Mouse (Mus musculus): Measurements from ENCODE around the gene Matk. TPM values are rescaled to one million over a fixed set of nuclear protein-coding genes. Genes with fewer than 3 reads are reported as not detected.

The Matk gene
- polyA plus RNA-seq, 1 experiment from 2014 or later: 2.2 TPM

DNA sequence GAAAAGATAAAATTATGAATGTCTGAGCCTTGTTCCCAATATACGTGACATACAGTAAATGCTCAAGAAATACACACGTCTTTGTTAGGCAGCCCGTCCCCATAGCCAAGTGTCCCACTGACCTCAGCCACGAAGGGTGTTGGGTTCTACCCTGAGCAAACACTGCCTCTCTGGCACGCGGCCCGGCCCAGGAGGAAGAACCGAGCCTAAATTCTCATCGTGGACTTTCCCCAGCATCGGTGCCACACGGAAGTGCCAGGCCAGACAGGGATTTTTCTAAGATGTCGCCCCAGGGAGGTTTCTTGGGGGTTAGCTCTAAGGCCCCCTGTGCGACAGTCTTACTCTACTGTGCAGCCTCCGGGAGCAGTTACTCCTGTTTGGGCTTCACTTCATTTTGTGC, 37.1 kb downstream of the Matk start:
- Histone ChIP-seq H3K9me3 (replicated peaks) (no peaks in the 10 kb centered on the region), H3K4me2 (no peak overlapping the region), H3K27me3 (replicated peaks) (peaks cover 44% of the 10 kb centered on the region), H3K9ac (no peak overlapping the region), H3K36me3 (peaks cover 4% of the 10 kb centered on the region; the same call in 1 of the 2 replicates), H3K27ac (no peak overlapping the region), H3K4me3 (no peak overlapping the region), H3K4me1 (peaks cover 82% of the 10 kb centered on the region)
- ATAC-seq: no peak
- WGBS (ENCODE audit: insufficient replicate concordance): 60% methylated on average over 14 of the region's 14 CpGs

DNA sequence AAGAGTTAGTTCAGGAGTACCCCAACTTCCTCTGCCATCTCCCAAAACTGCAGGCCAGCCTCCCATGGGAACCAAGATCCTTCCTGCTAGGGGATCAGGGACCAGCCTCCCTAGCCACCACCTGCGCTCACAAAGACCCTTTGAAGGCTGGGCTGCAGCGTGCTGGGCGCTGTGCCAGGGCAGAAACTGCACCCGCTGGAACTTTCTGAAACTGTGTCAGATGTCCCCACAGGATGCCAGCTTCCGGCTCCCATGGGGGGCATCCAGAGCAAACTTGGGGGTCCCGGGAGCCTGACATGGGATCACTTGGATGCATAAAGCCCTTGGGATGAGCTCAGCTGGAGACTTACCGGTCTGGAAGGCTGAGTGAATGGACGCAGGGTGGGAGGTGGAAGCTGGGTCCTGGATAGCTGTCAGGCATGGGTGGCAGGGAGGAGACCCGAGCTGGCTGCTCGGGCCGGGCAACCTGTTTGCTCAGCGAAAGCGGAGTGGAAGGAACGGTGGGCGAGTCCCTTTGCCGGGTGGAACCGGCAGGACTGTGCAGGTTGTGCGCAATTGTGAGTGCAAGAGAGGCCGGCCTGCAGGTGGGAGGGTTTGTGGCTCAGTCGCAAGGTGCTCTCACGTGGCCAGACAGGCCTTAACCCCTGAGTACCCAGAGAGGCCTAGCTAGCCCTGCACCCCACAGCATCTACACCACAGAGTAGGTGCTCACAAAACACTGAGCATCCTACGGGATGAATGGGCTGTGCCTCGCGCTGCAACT, 38.1 kb downstream of the Matk start:
- Histone ChIP-seq H3K9ac (no peak overlapping the region), H3K9me3 (replicated peaks) (no peaks in the 10 kb centered on the region), H3K4me1 (peaks cover 83% of the 10 kb centered on the region), H3K27ac (no peak overlapping the region), H3K4me3 (no peak overlapping the region), H3K27me3 (replicated peaks) (peaks cover 34% of the 10 kb centered on the region), H3K36me3 (peaks cover 15% of the 10 kb centered on the region; the same call in 1 of the 2 replicates), H3K4me2 (0 out of 2 replicates have a peak overlapping the region, but pooled peaks have one; percentile 10)
- 42% methylated on average over 24 of the region's 24 CpGs for WGBS (ENCODE audit: insufficient replicate concordance)
- ATAC-seq: no peak

- Histone ChIP-seq H3K4me2 (peak within 1 kb of the TSS; percentile 33), H3K4me3 (no peak within 1 kb of the TSS; the same call in none of the 2 replicates), H3K4me1 (peaks cover 83% of the 10 kb centered on the region), H3K36me3 (peaks cover 22% of the 10 kb centered on the region; the same call in 1 of the 2 replicates), H3K27ac (0 out of 2 replicates have a peak within 1 kb of the TSS, but pooled peaks have one; percentile 25), H3K9me3 (replicated peaks) (no peaks in the 10 kb centered on the region), H3K27me3 (replicated peaks) (peaks cover 29% of the 10 kb centered on the region), H3K9ac (no peak within 1 kb of the TSS)
- ATAC-seq: no peak
- 48% methylated on average over 9 of the region's 9 CpGs for WGBS (ENCODE audit: insufficient replicate concordance)
These were observed 38.9 kb downstream of the Matk start, which contains the start of gene Tjp3 for GRCm38 (mm10) chr10:81291511-81292104. TSS of gene Tjp3 (minus strand) at chr10:81291581.

- Histone ChIP-seq H3K4me1 (peaks cover 84% of the 10 kb centered on the region), H3K4me2 (peak within 1 kb of the TSS; percentile 97), H3K27me3 (replicated peaks) (peaks cover 25% of the 10 kb centered on the region), H3K4me3 (peak within 1 kb of the TSS; percentile 81), H3K9me3 (replicated peaks) (no peaks in the 10 kb centered on the region), H3K9ac (peak within 1 kb of the TSS; percentile 86), H3K36me3 (peaks cover 23% of the 10 kb centered on the region; the same call in 1 of the 2 replicates), H3K27ac (peak within 1 kb of the TSS; percentile 90)
- WGBS (ENCODE audit: insufficient replicate concordance): under 1% methylated on average over 78 of the region's 80 CpGs
- ATAC-seq: peak; percentile 93
These were observed 40.0 kb downstream of the Matk start, which contains the start of gene Pip5k1c for GRCm38 (mm10) chr10:81292554-81293333. TSS of gene Pip5k1c (plus strand) at chr10:81292963.

DNA sequence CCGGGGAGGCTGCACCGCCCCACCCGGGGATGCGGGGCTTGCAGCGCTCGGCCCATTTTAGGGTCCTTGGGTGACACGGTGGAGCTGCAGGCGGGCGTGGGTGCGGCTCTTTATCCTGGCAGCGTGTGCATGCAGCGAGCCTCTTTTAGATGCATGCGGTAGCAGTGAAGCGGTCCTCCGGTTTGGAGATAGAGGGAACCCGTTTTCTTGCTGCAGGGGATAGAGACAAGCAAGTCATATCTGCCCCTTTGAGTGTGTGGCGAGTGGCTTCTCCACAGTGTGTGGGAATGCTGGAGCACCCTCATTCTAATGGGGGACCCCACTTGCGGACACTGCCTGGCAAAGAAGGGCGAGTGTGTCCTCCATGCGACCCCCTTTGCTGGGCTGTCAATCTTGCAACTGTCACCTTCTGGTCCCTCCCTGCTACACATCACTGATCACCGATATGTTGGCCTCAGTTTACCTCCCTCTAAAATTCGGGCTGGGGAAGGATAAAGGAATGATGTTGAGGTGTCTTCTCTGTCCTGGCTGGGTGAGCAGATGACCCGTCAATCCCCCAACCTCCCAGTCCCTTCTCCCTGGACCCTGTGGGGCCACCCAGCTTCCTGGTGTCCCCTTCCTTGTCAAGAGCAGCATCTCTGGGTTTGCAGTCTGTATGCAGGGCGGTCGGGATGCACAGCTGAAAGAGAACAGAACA, 40.7 kb downstream of the Matk start:
- peak overlapping the region; percentile 81 for H3K4me3 ChIP-seq
- peaks cover 20% of the 10 kb centered on the region for H3K27me3 ChIP-seq (replicated peaks)
- peak overlapping the region; percentile 97 for H3K4me2 ChIP-seq
- peaks cover 28% of the 10 kb centered on the region; the same call in 1 of the 2 replicates for H3K36me3 ChIP-seq
- no peaks in the 10 kb centered on the region for H3K9me3 ChIP-seq (replicated peaks)
- peak overlapping the region; percentile 86 for H3K9ac ChIP-seq
- no peak for ATAC-seq
- WGBS (ENCODE audit: insufficient replicate concordance): 2% methylated on average over 25 of the region's 25 CpGs
- H3K27ac ChIP-seq: peak overlapping the region; percentile 90
- H3K4me1 ChIP-seq: peaks cover 84% of the 10 kb centered on the region

GRCm38 (mm10) chr10:81294442-81294841, 41.7 kb downstream of the Matk start:
- H3K9ac ChIP-seq: peak overlapping the region; percentile 86
- peaks cover 20% of the 10 kb centered on the region for H3K27me3 ChIP-seq (replicated peaks)
- WGBS (ENCODE audit: insufficient replicate concordance): 30% methylated on average over 8 of the region's 8 CpGs
- no peak for ATAC-seq
- peak overlapping the region; percentile 90; the same call in 1 of the 2 replicates for H3K27ac ChIP-seq
- H3K4me1 ChIP-seq: peaks cover 84% of the 10 kb centered on the region
- peak overlapping the region; percentile 81 for H3K4me3 ChIP-seq
- H3K4me2 ChIP-seq: peak overlapping the region; percentile 97
- no peaks in the 10 kb centered on the region for H3K9me3 ChIP-seq (replicated peaks)
- peaks cover 28% of the 10 kb centered on the region; the same call in 1 of the 2 replicates for H3K36me3 ChIP-seq

DNA sequence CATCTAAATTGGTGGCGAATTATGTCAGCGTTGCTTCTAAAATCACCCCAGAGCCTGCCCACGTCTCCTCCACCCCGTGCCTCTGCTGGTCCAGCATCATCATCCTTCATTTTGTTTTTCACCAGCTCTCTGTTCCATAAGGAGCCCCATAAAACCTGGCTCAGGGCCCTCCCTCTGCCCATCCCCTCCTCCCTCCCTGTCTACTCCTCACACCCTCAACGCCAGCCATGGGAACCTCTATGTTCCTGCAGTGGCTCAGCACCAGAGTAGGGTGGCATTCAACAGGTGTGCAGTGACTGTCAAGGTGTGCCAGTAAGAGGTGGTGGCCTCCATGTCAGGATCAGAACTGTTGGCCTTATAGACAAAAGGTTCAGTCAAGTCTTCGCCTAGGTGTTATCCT, 42.5 kb downstream of the Matk start:
- Histone ChIP-seq H3K36me3 (peaks cover 28% of the 10 kb centered on the region; the same call in 1 of the 2 replicates), H3K4me1 (peaks cover 90% of the 10 kb centered on the region), H3K9me3 (replicated peaks) (no peaks in the 10 kb centered on the region), H3K27me3 (replicated peaks) (peaks cover 12% of the 10 kb centered on the region), H3K4me2 (peak overlapping the region; percentile 97), H3K27ac (peak overlapping the region; percentile 90; the same call in 1 of the 2 replicates), H3K4me3 (0 out of 2 replicates have a peak overlapping the region, but pooled peaks have one; percentile 81), H3K9ac (no peak overlapping the region)
- ATAC-seq: no peak
- WGBS (ENCODE audit: insufficient replicate concordance): 76% methylated on average over 6 of the region's 6 CpGs

GRCm38 (mm10) chr10:81297246-81297645, 44.5 kb downstream of the Matk start:
- H3K27ac ChIP-seq: peak overlapping the region; percentile 83
- WGBS (ENCODE audit: insufficient replicate concordance): 70% methylated on average over 6 of the region's 6 CpGs
- no peak for ATAC-seq
- no peaks in the 10 kb centered on the region for H3K9me3 ChIP-seq (replicated peaks)
- peaks cover 35% of the 10 kb centered on the region; the same call in 1 of the 2 replicates for H3K36me3 ChIP-seq
- H3K4me3 ChIP-seq: no peak overlapping the region
- H3K27me3 ChIP-seq (replicated peaks): no peaks in the 10 kb centered on the region
- H3K4me2 ChIP-seq: peak overlapping the region; percentile 37; the same call in 1 of the 2 replicates
- H3K4me1 ChIP-seq: peaks cover 94% of the 10 kb centered on the region
- H3K9ac ChIP-seq: no peak overlapping the region; the same call in 1 of the 2 replicates

GRCm38 (mm10) chr10:81297845-81298244, 45.1 kb downstream of the Matk start:
- no peaks in the 10 kb centered on the region for H3K9me3 ChIP-seq (replicated peaks)
- H3K27ac ChIP-seq: peak overlapping the region; percentile 83
- H3K4me1 ChIP-seq: peaks cover 98% of the 10 kb centered on the region
- peak overlapping the region; percentile 4; the same call in 1 of the 2 replicates for H3K9ac ChIP-seq
- peaks cover 35% of the 10 kb centered on the region; the same call in 1 of the 2 replicates for H3K36me3 ChIP-seq
- no peak for ATAC-seq
- H3K4me2 ChIP-seq: peak overlapping the region; percentile 37; the same call in 1 of the 2 replicates
- no peaks in the 10 kb centered on the region for H3K27me3 ChIP-seq (replicated peaks)
- no peak overlapping the region for H3K4me3 ChIP-seq
- WGBS (ENCODE audit: insufficient replicate concordance): 35% methylated on average over 10 of the region's 10 CpGs

GRCm38 (mm10) chr10:81298369-81299100, 45.8 kb downstream of the Matk start:
- H3K4me1 ChIP-seq: peaks cover 100% of the 10 kb centered on the region
- no peak for ATAC-seq
- 69% methylated on average over 17 of the region's 17 CpGs for WGBS (ENCODE audit: insufficient replicate concordance)
- H3K4me3 ChIP-seq: no peak overlapping the region
- H3K36me3 ChIP-seq: peaks cover 35% of the 10 kb centered on the region; the same call in 1 of the 2 replicates
- 0 out of 2 replicates have a peak overlapping the region, but pooled peaks have one; percentile 37 for H3K4me2 ChIP-seq
- H3K9ac ChIP-seq: peak overlapping the region; percentile 28; the same call in 1 of the 2 replicates
- no peaks in the 10 kb centered on the region for H3K27me3 ChIP-seq (replicated peaks)
- H3K9me3 ChIP-seq (replicated peaks): no peaks in the 10 kb centered on the region
- H3K27ac ChIP-seq: peak overlapping the region; percentile 83

All from liver, embryonic 12.5 days (tissue).